Mouse (Mus musculus) urinary bladder, postnatal 14 days (tissue): ENCODE measurements around the gene Filip1l.
"Not testable (repeated sequence)": the region's sequence is repeated elsewhere in the genome, so short reads cannot be mapped to it uniquely, and the experiment has no call there.

Source experiments
- DNase-seq: peaks from one replicate; pipeline ENCODE4 v3.0.0; 2021; ENCODE audit warnings: low spot score

Filip1l gene

GRCm38 (mm10) chr16:57353932-57354331, 1.0 kb downstream of the Filip1l start:
- DNase-seq, result no peak

GRCm38 (mm10) chr16:57356454-57356853, 3.6 kb downstream of the Filip1l start:
- DNase-seq, result no peak

- DNase-seq, result no peak
Observed at GRCm38 (mm10) chr16:57357011-57357410, 4.1 kb downstream of the Filip1l start.

GRCm38 (mm10) chr16:57359251-57359650, 6.4 kb downstream of the Filip1l start:
- no peak for DNase-seq

- DNase-seq, result no peak
Observed at GRCm38 (mm10) chr16:57360785-57361184, 7.9 kb downstream of the Filip1l start.

GRCm38 (mm10) chr16:57362679-57363401, 9.9 kb downstream of the Filip1l start:
- DNase-seq, result peak; percentile 69

- no peak for DNase-seq
Observed at GRCm38 (mm10) chr16:57364498-57364897, 11.6 kb downstream of the Filip1l start.

GRCm38 (mm10) chr16:57366141-57366540, 13.2 kb downstream of the Filip1l start:
- no peak for DNase-seq

GRCm38 (mm10) chr16:57366941-57367694, 14.2 kb downstream of the Filip1l start:
- DNase-seq, result peak; percentile 24

GRCm38 (mm10) chr16:57369846-57370496, 17.1 kb downstream of the Filip1l start:
- DNase-seq, result no peak

- no peak for DNase-seq
Observed at GRCm38 (mm10) chr16:57372156-57372555, 19.3 kb downstream of the Filip1l start.

GRCm38 (mm10) chr16:57375248-57375837, 22.4 kb downstream of the Filip1l start:
- no peak for DNase-seq

GRCm38 (mm10) chr16:57378631-57379330, 25.9 kb downstream of the Filip1l start:
- no peak for DNase-seq

- DNase-seq, result no peak
Observed at GRCm38 (mm10) chr16:57383266-57383971, 30.5 kb downstream of the Filip1l start.

- no peak for DNase-seq
Observed at GRCm38 (mm10) chr16:57384274-57384673, 31.4 kb downstream of the Filip1l start.

GRCm38 (mm10) chr16:57389566-57390251, 36.8 kb downstream of the Filip1l start:
- DNase-seq, result no peak

GRCm38 (mm10) chr16:57391171-57391570, 38.3 kb downstream of the Filip1l start:
- DNase-seq, result not testable (repeated sequence)

GRCm38 (mm10) chr16:57392461-57392860, 39.6 kb downstream of the Filip1l start:
- DNase-seq, result peak; percentile 11

GRCm38 (mm10) chr16:57393161-57393560, 40.3 kb downstream of the Filip1l start:
- DNase-seq, result peak; percentile 29

- no peak for DNase-seq
Observed at GRCm38 (mm10) chr16:57396249-57396648, 43.4 kb downstream of the Filip1l start.

GRCm38 (mm10) chr16:57397845-57398244, 45.0 kb downstream of the Filip1l start:
- DNase-seq, result no peak
